Mouse (Mus musculus): ENCODE results near the gene Kif3b. TPM values are rescaled to one million over a fixed set of nuclear protein-coding genes. Genes with fewer than 3 reads are reported as not detected.

The Kif3b gene
- polyA plus RNA-seq (2017; shearing (Covaris generic)), result 10.8 TPM

GRCm38 (mm10) chr2:153290938-153291928 is at the start of gene Kif3b:
TSS of gene Kif3b (plus strand) at chr2:153291413.

GRCm38 (mm10) chr2:153345454-153346220 is 54.4 kb downstream of the Kif3b start, which contains the start of gene Asxl1:
TSS of gene Asxl1 (plus strand) at chr2:153345829.

Other genes starting within 250 kb of the Kif3b start
- not detected for gene Ccm2l, start 225.5 kb upstream of the Kif3b start, polyA plus RNA-seq (2017; shearing (Covaris generic))
- not detected for gene Hck, start 182.9 kb upstream of the Kif3b start, polyA plus RNA-seq (2017; shearing (Covaris generic))
- 40.2 TPM for gene Tm9sf4, start 130.1 kb upstream of the Kif3b start, polyA plus RNA-seq (2017; shearing (Covaris generic))
- gene Tspyl3, start 66.0 kb upstream of the Kif3b start, polyA plus RNA-seq (2017; shearing (Covaris generic)), result 10.8 TPM
- 9.2 TPM for gene Plagl2, start 50.0 kb upstream of the Kif3b start, polyA plus RNA-seq (2017; shearing (Covaris generic))
- gene Pofut1, start 49.9 kb upstream of the Kif3b start, polyA plus RNA-seq (2017; shearing (Covaris generic)), result 13.8 TPM
- 52.0 TPM for gene Asxl1, start 54.4 kb downstream of the Kif3b start, polyA plus RNA-seq (2017; shearing (Covaris generic))
- not detected for gene 4930404H24Rik, start 201.4 kb downstream of the Kif3b start, polyA plus RNA-seq (2017; shearing (Covaris generic))
- gene Nol4l, start 238.6 kb downstream of the Kif3b start, polyA plus RNA-seq (2017; shearing (Covaris generic)), result 0.73 TPM